Mouse (Mus musculus) kidney, adult 2 months (tissue): ENCODE measurements around the gene Ppp3ca. TPM values are rescaled to one million over a fixed set of nuclear protein-coding genes. Genes with fewer than 3 reads are reported as not detected.

Source experiments
- DNase-seq: peaks from one replicate; pipeline ENCODE4 v3.0.0; 2021
- H3K27ac ChIP-seq: fragments of 200-500 bp; 2 replicates; pipeline ENCODE4 v1.5.1; 2012; ENCODE audit warnings: low read depth, low read length, control low read depth, inconsistent platforms; ENCODE audit not compliant: insufficient read depth
- H3K27me3 ChIP-seq: fragments of 200-500 bp; replicated peaks from 2 replicates; pipeline ENCODE4 v1.6.1; 2012; ENCODE audit warnings: mild to moderate bottlenecking, moderate library complexity, low read length, inconsistent platforms; ENCODE audit not compliant: control insufficient read depth, insufficient read depth
- H3K36me3 ChIP-seq: fragments of 200-500 bp; 2 replicates; pipeline ENCODE4 v1.6.1; 2012; ENCODE audit warnings: mild to moderate bottlenecking, moderate library complexity, low read length, inconsistent platforms; ENCODE audit not compliant: control insufficient read depth, insufficient read depth
- H3K4me1 ChIP-seq: fragments of 200-500 bp; 2 replicates; pipeline ENCODE4 v1.6.1; 2011; ENCODE audit warnings: low read length; ENCODE audit not compliant: control insufficient read depth, insufficient read depth
- H3K4me3 ChIP-seq: fragments of 200-500 bp; 2 replicates; pipeline ENCODE4 v1.5.1; 2011; ENCODE audit warnings: mild to moderate bottlenecking, low read depth, low read length, control low read depth; ENCODE audit not compliant: insufficient read depth
- CTCF ChIP-seq: fragments of 200-500 bp; conservative IDR thresholded peaks from 2 replicates; pipeline ENCODE4 v1.5.1; 2011; ENCODE audit warnings: low read depth, mild to moderate bottlenecking, control low read depth, low read length, moderate library complexity, mixed read lengths; ENCODE audit not compliant: insufficient read depth, insufficient read length
- POLR2A ChIP-seq: fragments of 200-500 bp; IDR thresholded peaks from one replicate; pipeline ENCODE4 v1.6.1; 2011; ENCODE audit warnings: low read depth, low read length, control low read depth
- WGBS: fragments of 180-500 bp; shearing (Covaris S2); methylation state at CpG from one replicate; pipeline ENCODE4 v1.1.7; 2018; 5-methylcytosine and 5-hydroxymethylcytosine counted together
- polyA plus RNA-seq: library from polyadenylated mRNA; depleted of rRNA; stranded (reverse); fragments of >200 nt; gene quantifications from 2 replicates; pipeline ENCODE4 v1.2.3, GENCODE M21; 2012

Ppp3ca gene
- polyA plus RNA-seq, 1 experiment = 14.0 TPM

DNA sequence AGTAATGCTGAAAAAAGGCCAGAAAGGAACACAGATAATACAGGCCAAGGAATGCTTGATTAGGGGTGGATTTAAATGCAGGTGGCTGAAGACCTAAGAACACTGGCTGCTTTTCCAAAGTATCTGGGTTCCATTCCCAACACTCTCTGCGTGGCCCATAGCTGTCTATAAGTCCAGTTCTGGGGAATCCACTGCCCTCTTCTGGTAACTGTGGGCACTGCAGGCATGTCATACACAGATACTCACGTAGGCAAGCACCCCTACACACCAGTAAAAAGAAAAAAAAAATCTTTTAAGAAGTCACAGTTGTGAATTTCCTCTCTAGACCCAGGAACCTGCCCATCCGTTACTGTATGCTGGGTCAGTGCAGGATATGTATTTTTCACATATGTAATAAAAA lies 167.7 kb downstream of the Ppp3ca start:
- Histone ChIP-seq H3K4me1 (no peaks in the 10 kb centered on the region), H3K27ac (no peak overlapping the region), H3K4me3 (no peak overlapping the region), H3K27me3 (no peaks in the 10 kb centered on the region), H3K36me3 (no peaks in the 10 kb centered on the region)
- TF ChIP-seq POLR2A (no peak), CTCF (peak; percentile 58)
- DNase-seq = peak; percentile 40
- WGBS = 100% methylated on average over 3 of the region's 3 CpGs

DNA sequence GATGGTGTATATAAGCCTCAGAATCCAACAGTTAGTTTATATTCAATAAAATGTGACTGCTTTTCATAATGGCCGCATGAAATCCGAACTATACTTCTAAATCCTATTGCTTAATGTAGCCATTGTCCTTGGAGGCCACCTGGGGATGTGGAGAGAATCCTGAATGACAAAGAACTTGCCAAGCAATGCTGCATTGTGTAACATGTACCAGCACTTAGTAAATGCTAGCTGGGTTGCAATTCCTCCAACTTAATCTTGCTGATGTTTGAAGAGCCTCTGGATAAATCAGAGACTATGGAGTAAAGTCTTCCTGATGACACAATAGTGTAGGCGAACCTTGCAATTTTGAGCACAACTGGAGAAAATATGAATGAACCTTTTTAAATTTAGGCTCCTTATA lies 171.4 kb downstream of the Ppp3ca start:
- no peak for DNase-seq
- TF ChIP-seq POLR2A (no peak), CTCF (no peak)
- H3K4me1 ChIP-seq = no peaks in the 10 kb centered on the region
- H3K36me3 ChIP-seq = no peaks in the 10 kb centered on the region
- no peaks in the 10 kb centered on the region for H3K27me3 ChIP-seq
- WGBS = 91% methylated on average over 3 of the region's 3 CpGs
- no peak overlapping the region for H3K27ac ChIP-seq
- H3K4me3 ChIP-seq = no peak overlapping the region

GRCm38 (mm10) chr3:136842384-136842783 lies 172.5 kb downstream of the Ppp3ca start:
- 83% methylated on average over 1 of the region's 1 CpGs for WGBS
- TF ChIP-seq POLR2A (no peak), CTCF (no peak)
- Histone ChIP-seq H3K27ac (no peak overlapping the region), H3K4me1 (no peaks in the 10 kb centered on the region), H3K36me3 (no peaks in the 10 kb centered on the region), H3K27me3 (no peaks in the 10 kb centered on the region), H3K4me3 (no peak overlapping the region)
- DNase-seq = no peak

GRCm38 (mm10) chr3:136843811-136844491 lies 174.0 kb downstream of the Ppp3ca start:
- TF ChIP-seq CTCF (no peak), POLR2A (no peak)
- WGBS = 88% methylated on average over 7 of the region's 7 CpGs

DNA sequence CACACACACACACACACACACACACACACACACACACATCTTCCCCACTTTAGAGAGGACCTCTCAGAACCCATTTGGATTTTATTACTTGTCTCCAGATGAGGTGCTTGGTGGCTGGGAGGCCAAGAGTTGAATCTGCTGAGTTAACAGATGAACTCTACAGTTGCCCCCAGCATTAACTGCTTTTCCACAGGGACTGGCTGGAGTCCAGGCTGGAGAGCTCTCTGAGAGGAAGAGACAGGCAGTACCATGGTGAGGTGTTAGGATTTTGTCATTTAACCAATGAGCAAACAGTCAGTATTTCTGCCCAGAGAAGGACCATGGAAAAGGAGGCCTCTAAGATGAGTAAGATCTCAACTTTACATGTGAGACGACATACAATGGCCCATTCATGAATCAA lies 179.1 kb downstream of the Ppp3ca start:
- no peak for TF ChIP-seq CTCF
- 96% methylated on average over 1 of the region's 1 CpGs for WGBS
- Histone ChIP-seq H3K27ac (no peak overlapping the region), H3K4me3 (no peak overlapping the region), H3K36me3 (no peaks in the 10 kb centered on the region), H3K27me3 (no peaks in the 10 kb centered on the region), H3K4me1 (no peaks in the 10 kb centered on the region)
- DNase-seq = peak; percentile 23

More at GRCm38 (mm10) chr3:136843811-136844491, 174.0 kb downstream of the Ppp3ca start:
- DNase-seq = no peak
- no peaks in the 10 kb centered on the region for H3K36me3 ChIP-seq
- no peaks in the 10 kb centered on the region for H3K4me1 ChIP-seq
- H3K4me3 ChIP-seq = no peak overlapping the region
- H3K27ac ChIP-seq = no peak overlapping the region
- no peaks in the 10 kb centered on the region for H3K27me3 ChIP-seq

DNA sequence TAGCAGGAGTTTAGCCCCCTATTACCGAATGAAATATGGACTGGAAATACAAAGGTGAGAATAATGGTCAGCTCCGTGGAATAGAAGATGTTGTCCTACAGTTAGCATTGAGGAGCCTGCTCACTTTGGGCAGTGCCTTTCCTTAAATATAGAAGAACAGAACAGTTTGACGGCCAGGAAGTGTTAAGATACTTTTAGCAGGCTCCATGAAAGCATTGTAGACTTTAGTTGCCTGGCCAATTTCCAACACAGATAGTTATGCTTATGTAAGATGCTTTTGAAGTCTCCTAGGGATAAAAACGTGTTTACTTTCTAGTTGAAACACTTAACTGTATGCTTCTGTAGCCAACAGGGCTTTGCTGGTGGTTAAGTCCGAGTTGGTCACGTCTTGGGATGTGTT lies 183.0 kb downstream of the Ppp3ca start:
- Histone ChIP-seq H3K4me3 (no peak overlapping the region), H3K27me3 (no peaks in the 10 kb centered on the region), H3K4me1 (no peaks in the 10 kb centered on the region), H3K27ac (no peak overlapping the region), H3K36me3 (no peaks in the 10 kb centered on the region)
- TF ChIP-seq CTCF (no peak), POLR2A (no peak)
- no peak for DNase-seq
- WGBS = 75% methylated on average over 6 of the region's 6 CpGs

- no peak overlapping the region for H3K27ac ChIP-seq
- no peak for DNase-seq
- no peaks in the 10 kb centered on the region for H3K27me3 ChIP-seq
- 60% methylated on average over 4 of the region's 4 CpGs for WGBS
- no peaks in the 10 kb centered on the region for H3K4me1 ChIP-seq
- no peak overlapping the region for H3K4me3 ChIP-seq
- H3K36me3 ChIP-seq = no peaks in the 10 kb centered on the region
- TF ChIP-seq CTCF (no peak), POLR2A (no peak)
Observed at GRCm38 (mm10) chr3:136853596-136853995, 183.7 kb downstream of the Ppp3ca start.

DNA sequence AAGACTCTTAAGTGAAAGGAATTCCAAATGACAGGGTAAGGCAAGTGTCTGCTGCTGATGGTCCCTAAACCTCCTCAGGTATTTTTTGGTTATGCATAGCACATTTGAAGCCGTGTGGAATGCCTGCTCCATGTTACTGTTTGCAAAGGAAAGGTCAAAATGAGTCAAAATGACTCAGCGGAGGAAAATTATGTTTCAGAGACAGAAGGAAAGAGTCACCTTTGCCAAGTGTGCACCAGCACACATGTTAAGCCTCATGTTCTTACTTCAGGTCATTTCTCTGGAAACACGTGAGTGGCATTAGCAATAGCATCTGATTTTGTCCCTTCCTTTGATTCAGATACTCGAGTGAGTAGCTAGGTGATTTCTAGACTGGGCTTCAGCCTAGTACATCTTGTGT lies 186.1 kb downstream of the Ppp3ca start:
- H3K36me3 ChIP-seq = no peaks in the 10 kb centered on the region
- 75% methylated on average over 4 of the region's 4 CpGs for WGBS
- TF ChIP-seq CTCF (no peak), POLR2A (no peak)
- no peaks in the 10 kb centered on the region for H3K4me1 ChIP-seq
- no peak for DNase-seq
- no peak overlapping the region for H3K4me3 ChIP-seq
- no peak overlapping the region for H3K27ac ChIP-seq
- H3K27me3 ChIP-seq = no peaks in the 10 kb centered on the region
